15 mouse cellular contexts compared by ENCODE assay signal in the genomic region with DNA sequence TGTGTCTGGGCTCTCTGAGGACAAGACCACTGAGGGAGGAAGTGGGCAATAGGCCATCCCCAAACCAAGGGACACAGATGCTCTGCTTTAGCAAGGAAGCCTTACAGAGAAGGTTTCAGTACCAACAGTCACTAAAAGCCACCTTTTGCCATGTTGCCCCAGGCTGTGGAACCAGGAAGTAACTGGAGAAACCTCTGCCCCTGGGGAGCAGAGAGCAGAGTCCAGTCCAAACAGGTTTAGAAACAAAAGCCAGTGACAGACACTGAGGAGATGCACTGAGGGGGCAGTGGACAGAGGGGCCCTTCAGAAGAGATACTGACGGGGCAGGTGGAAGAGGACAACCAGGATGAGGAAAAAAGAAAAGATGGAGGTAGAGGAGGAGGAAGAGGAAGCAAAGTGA.
DNase-seq lines count a peak whose midpoint lies in the region; ATAC-seq and TF ChIP-seq lines count a peak whose summit lies in the region.
"Had no signal": no experiment of that assay in that cellular context is flagged by ENCODE, and none has a peak within 500 bp of the region (broad histone marks: within the 10 kb centered on the region; RNA-seq: fewer than 3 reads in every experiment).

No protein-coding gene starts in this region.

- H3K4me3 ChIP-seq in forebrain, embryonic 10.5 days = no peak overlapping the region
- H3K4me3 ChIP-seq in forebrain, postnatal 0 days (ENCODE audit: low read depth, low read length) = no peak overlapping the region
- H3K4me3 ChIP-seq in forebrain, embryonic 12.5 days (replicated peaks) = no peak overlapping the region
- H3K4me3 ChIP-seq in hindbrain, embryonic 15.5 days = no peak overlapping the region
- H3K4me3 ChIP-seq in midbrain, embryonic 15.5 days = no peak overlapping the region
- H3K4me3 ChIP-seq: heart, embryonic 15.5 days; limb, embryonic 10.5 days; liver, embryonic 13.5 days had no signal

- H3K9me3 ChIP-seq in forebrain, embryonic 10.5 days = no peaks in the 10 kb centered on the region
- H3K9me3 ChIP-seq in forebrain, postnatal 0 days (ENCODE audit: low read length) = no peaks in the 10 kb centered on the region
- no peaks in the 10 kb centered on the region for H3K9me3 ChIP-seq in forebrain, embryonic 12.5 days
- H3K9me3 ChIP-seq in hindbrain, embryonic 15.5 days = no peaks in the 10 kb centered on the region
- no peaks in the 10 kb centered on the region for H3K9me3 ChIP-seq in midbrain, embryonic 15.5 days
- H3K9me3 ChIP-seq: heart, embryonic 15.5 days; limb, embryonic 10.5 days; liver, embryonic 13.5 days had no signal

- no peak overlapping the region for H3K4me2 ChIP-seq in forebrain, postnatal 0 days (ENCODE audit: low read depth)
- H3K4me2 ChIP-seq in forebrain, embryonic 12.5 days = no peak overlapping the region
- H3K4me2 ChIP-seq in hindbrain, embryonic 15.5 days = no peak overlapping the region
- H3K4me2 ChIP-seq in midbrain, embryonic 15.5 days = no peak overlapping the region
- H3K4me2 ChIP-seq: heart, embryonic 15.5 days; liver, embryonic 13.5 days had no signal

- DNase-seq in forebrain, embryonic 10.5 days (ENCODE audit: extremely low spot score, low spot score) = no peak
- DNase-seq in forebrain, postnatal 0 days = no peak
- no peak for DNase-seq in spleen, postnatal 36 days (ENCODE audit: low spot score in 2 of 2)
- no peak for DNase-seq in kidney, postnatal 25 days
- DNase-seq in testis, postnatal 14 days (ENCODE audit: low spot score) = no peak
- DNase-seq: cerebellum, postnatal 10 days; embryo, embryonic 11 days; liver, embryonic 13.5 days; lung, postnatal 10 days; spleen, adult 18-20 months had no signal

- H3K4me1 ChIP-seq in forebrain, embryonic 10.5 days = peaks cover 29% of the 10 kb centered on the region
- 0 out of 2 replicates have a peak, but pooled peaks cover 4% of the 10 kb centered on the region for H3K4me1 ChIP-seq in forebrain, postnatal 0 days (ENCODE audit: insufficient read depth)
- peaks cover 29% of the 10 kb centered on the region for H3K4me1 ChIP-seq in forebrain, embryonic 12.5 days
- peaks cover 30% of the 10 kb centered on the region for H3K4me1 ChIP-seq in hindbrain, embryonic 15.5 days (replicated peaks)
- peaks cover 41% of the 10 kb centered on the region for H3K4me1 ChIP-seq in midbrain, embryonic 15.5 days

- 68% methylated on average over 1 of the region's 1 CpGs for WGBS in forebrain, embryonic 10.5 days
- WGBS in forebrain, postnatal 0 days = 96% methylated on average over 1 of the region's 1 CpGs
- 67% methylated on average over 1 of the region's 1 CpGs for WGBS in forebrain, embryonic 12.5 days
- 90% methylated on average over 1 of the region's 1 CpGs for WGBS in hindbrain, embryonic 15.5 days
- WGBS in midbrain, embryonic 15.5 days = 87% methylated on average over 1 of the region's 1 CpGs

- no peak for TF ChIP-seq CTCF in forebrain, postnatal 0 days (IDR thresholded peaks at IDR 0.05; ENCODE audit: low read depth)

- H3K27me3 ChIP-seq in forebrain, embryonic 10.5 days (ENCODE audit: poor library complexity, severe bottlenecking) = no peaks in the 10 kb centered on the region
- no peaks in the 10 kb centered on the region for H3K27me3 ChIP-seq in forebrain, postnatal 0 days (ENCODE audit: insufficient read depth, low read length)
- no peaks in the 10 kb centered on the region for H3K27me3 ChIP-seq in forebrain, embryonic 12.5 days
- no peaks in the 10 kb centered on the region for H3K27me3 ChIP-seq in hindbrain, embryonic 15.5 days
- H3K27me3 ChIP-seq in midbrain, embryonic 15.5 days (replicated peaks) = no peaks in the 10 kb centered on the region
- H3K27me3 ChIP-seq: heart, embryonic 15.5 days; liver, embryonic 13.5 days had no signal

- H3K9ac ChIP-seq in forebrain, postnatal 0 days = no peak overlapping the region
- no peak overlapping the region for H3K9ac ChIP-seq in forebrain, embryonic 12.5 days
- H3K9ac ChIP-seq in hindbrain, embryonic 15.5 days = no peak overlapping the region
- H3K9ac ChIP-seq in midbrain, embryonic 15.5 days = no peak overlapping the region
- H3K9ac ChIP-seq: heart, embryonic 15.5 days; liver, embryonic 13.5 days had no signal

- H3K36me3 ChIP-seq in forebrain, embryonic 10.5 days (replicated peaks) = no peaks in the 10 kb centered on the region
- H3K36me3 ChIP-seq in forebrain, postnatal 0 days (ENCODE audit: insufficient read depth) = no peaks in the 10 kb centered on the region
- no peaks in the 10 kb centered on the region for H3K36me3 ChIP-seq in forebrain, embryonic 12.5 days (replicated peaks)
- H3K36me3 ChIP-seq in hindbrain, embryonic 15.5 days = no peaks in the 10 kb centered on the region
- H3K36me3 ChIP-seq in midbrain, embryonic 15.5 days (replicated peaks) = no peaks in the 10 kb centered on the region
- H3K36me3 ChIP-seq: heart, embryonic 15.5 days; limb, embryonic 10.5 days; liver, embryonic 13.5 days had no signal

- H3K27ac ChIP-seq in forebrain, embryonic 10.5 days = peak overlapping the region; percentile 35
- no peak overlapping the region for H3K27ac ChIP-seq in forebrain, postnatal 0 days (ENCODE audit: low read depth, low read length)
- H3K27ac ChIP-seq in forebrain, embryonic 12.5 days = peak overlapping the region; percentile 84
- H3K27ac ChIP-seq in hindbrain, embryonic 15.5 days (replicated peaks) = peak overlapping the region; percentile 72
- H3K27ac ChIP-seq in midbrain, embryonic 15.5 days = peak overlapping the region; percentile 83
- H3K27ac ChIP-seq: heart, embryonic 15.5 days; limb, embryonic 10.5 days; liver, embryonic 13.5 days had no signal

- no peak for ATAC-seq in forebrain, postnatal 0 days
- ATAC-seq in forebrain, embryonic 12.5 days (ENCODE audit: low FRiP score) = no peak
- no peak for ATAC-seq in hindbrain, embryonic 15.5 days (ENCODE audit: low FRiP score, low read depth)
- ATAC-seq in midbrain, embryonic 15.5 days (replicated peaks) = no peak
